34 mouse cellular contexts compared by ENCODE assay signal in the genomic region with DNA sequence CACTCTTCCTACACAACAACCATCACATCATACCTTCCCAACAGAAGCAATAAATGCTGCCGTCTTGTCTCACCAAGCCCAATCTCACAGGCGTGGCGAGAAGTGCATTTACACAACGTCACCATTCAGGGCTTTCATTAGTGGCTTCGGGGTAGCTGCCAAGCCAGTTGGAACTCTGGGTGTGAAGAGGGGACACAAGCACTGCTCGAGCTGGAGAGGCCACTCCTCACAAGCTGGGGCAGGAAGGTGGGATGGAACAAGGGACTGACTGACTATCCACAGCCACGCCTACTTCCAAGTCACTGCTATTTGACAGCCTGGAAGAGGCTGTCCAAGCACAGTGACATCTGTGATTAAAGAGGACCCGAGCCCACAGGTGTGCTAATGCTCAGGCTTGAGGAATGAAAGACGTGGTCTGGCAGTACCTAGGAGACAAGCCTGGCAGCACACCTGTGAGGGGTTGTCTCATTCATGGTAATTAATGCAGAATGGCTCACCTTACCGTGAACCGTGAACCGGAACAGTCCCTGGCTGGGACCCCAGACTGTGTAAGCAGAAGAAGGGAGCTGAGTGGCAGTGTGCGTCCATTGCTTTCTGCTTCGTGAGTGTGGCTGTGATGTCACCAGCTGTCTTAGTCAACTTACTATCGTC. TPM values are rescaled to one million over a fixed set of nuclear protein-coding genes. Genes with fewer than 3 reads are reported as not detected.
A peak's percentile ranks its signal among the peaks of the same experiment; 100 is the strongest.
DNase-seq lines count a peak whose midpoint lies in the region; ATAC-seq and TF ChIP-seq lines count a peak whose summit lies in the region.
"Had no signal": no experiment of that assay in that cellular context is flagged by ENCODE, and none has a peak within 500 bp of the region (broad histone marks: within the 10 kb centered on the region; RNA-seq: fewer than 3 reads in every experiment).

No protein-coding gene starts in this region.

- no peaks in the 10 kb centered on the region for H3K36me3 ChIP-seq in limb, embryonic 13.5 days
- no peaks in the 10 kb centered on the region for H3K36me3 ChIP-seq in limb, embryonic 10.5 days
- no peaks in the 10 kb centered on the region for H3K36me3 ChIP-seq in lung, embryonic 14.5 days (ENCODE audit: insufficient read depth)
- no peaks in the 10 kb centered on the region for H3K36me3 ChIP-seq in stomach, embryonic 16.5 days (ENCODE audit: control insufficient read depth, insufficient read depth, low read length)
- H3K36me3 ChIP-seq: embryonic facial prominence, embryonic 12.5 days; forebrain, embryonic 12.5 days; heart, embryonic 13.5 days; limb, embryonic 12.5 days had no signal

- no peak overlapping the region for H3K4me3 ChIP-seq in limb, embryonic 13.5 days
- no peak overlapping the region for H3K4me3 ChIP-seq in limb, embryonic 10.5 days
- no peak overlapping the region for H3K4me3 ChIP-seq in lung, embryonic 14.5 days (ENCODE audit: low read depth, low read length)
- no peak overlapping the region for H3K4me3 ChIP-seq in stomach, embryonic 16.5 days (replicated peaks; ENCODE audit: low read length)
- H3K4me3 ChIP-seq: embryonic facial prominence, embryonic 12.5 days; erythroblast, embryonic 14.5 days; forebrain, embryonic 12.5 days; heart, adult 2 months; heart, embryonic 13.5 days; limb, embryonic 12.5 days had no signal

- no peak for TF ChIP-seq CTCF in lung, embryonic 14.5 days (IDR thresholded peaks at IDR 0.05; ENCODE audit: low read depth)

- H3K27me3 ChIP-seq in limb, embryonic 13.5 days: peaks cover 22% of the 10 kb centered on the region
- peaks cover 55% of the 10 kb centered on the region for H3K27me3 ChIP-seq in limb, embryonic 10.5 days (ENCODE audit: low read depth, poor library complexity, severe bottlenecking)
- peaks cover 10% of the 10 kb centered on the region for H3K27me3 ChIP-seq in lung, embryonic 14.5 days (ENCODE audit: insufficient read depth, low read length)
- no peaks in the 10 kb centered on the region for H3K27me3 ChIP-seq in stomach, embryonic 16.5 days (ENCODE audit: control insufficient read depth, insufficient read depth, low read length)

- no peak overlapping the region for H3K27ac ChIP-seq in limb, embryonic 13.5 days
- no peak overlapping the region for H3K27ac ChIP-seq in limb, embryonic 10.5 days
- H3K27ac ChIP-seq in lung, embryonic 14.5 days (ENCODE audit: low read depth): no peak overlapping the region
- no peak overlapping the region for H3K27ac ChIP-seq in stomach, embryonic 16.5 days (ENCODE audit: low read length)
- H3K27ac ChIP-seq: embryonic facial prominence, embryonic 12.5 days; forebrain, embryonic 12.5 days; heart, adult 2 months; heart, embryonic 13.5 days; hindbrain, embryonic 14.5 days; limb, embryonic 12.5 days had no signal

- ATAC-seq in limb, embryonic 13.5 days (ENCODE audit: low FRiP score, low read depth): 0 out of 2 replicates have a peak, but pooled peaks have one; percentile 48
- ATAC-seq in lung, embryonic 14.5 days (ENCODE audit: insufficient read depth): peak; percentile 70
- 0 out of 2 replicates have a peak, but pooled peaks have one; percentile 30 for ATAC-seq in stomach, embryonic 16.5 days (ENCODE audit: insufficient read depth, low FRiP score)
- ATAC-seq: CD4-positive, CD25-positive, alpha-beta regulatory T cell, adult 4 months; forebrain, postnatal 0 days; inflammation-experienced regulatory T-cells, adult 6 months; midbrain, embryonic 16.5 days had no signal

- WGBS in limb, embryonic 13.5 days: 59% methylated on average over 15 of the region's 15 CpGs
- 68% methylated on average over 15 of the region's 15 CpGs for WGBS in limb, embryonic 10.5 days
- WGBS in lung, embryonic 14.5 days: 44% methylated on average over 15 of the region's 15 CpGs
- WGBS in stomach, embryonic 16.5 days: 50% methylated on average over 15 of the region's 15 CpGs

- DNase-seq in limb, embryonic 10.5 days (ENCODE audit: low spot score): no peak
- DNase-seq in lung, embryonic 14.5 days: peak; percentile 62
- peak; percentile 58 for DNase-seq in lung, postnatal 14 days
- no peak for DNase-seq in kidney, postnatal 14 days
- DNase-seq in layer of hippocampus, adult 18-20 months (ENCODE audit: low spot score in 2 of 2): no peak
- DNase-seq in right cerebral cortex, postnatal 25 days: no peak
- DNase-seq: cerebellum, adult 11 months; cerebellum, adult 9-10 months; cerebellum, postnatal 36 days; forebrain, postnatal 0 days; gastrocnemius, postnatal 25 days; heart, adult 2 months; heart, postnatal 10 days; kidney, adult 2 months; layer of hippocampus, adult 9-11 months; spleen, adult 18-20 months; thymus, postnatal 14 days had no signal

- H3K9ac ChIP-seq in limb, embryonic 13.5 days: no peak overlapping the region
- no peak overlapping the region for H3K9ac ChIP-seq in lung, embryonic 14.5 days
- no peak overlapping the region for H3K9ac ChIP-seq in stomach, embryonic 16.5 days (ENCODE audit: low read length)
- H3K9ac ChIP-seq: embryonic facial prominence, embryonic 12.5 days; forebrain, embryonic 12.5 days; forebrain, postnatal 0 days; heart, embryonic 13.5 days; hindbrain, embryonic 14.5 days; limb, embryonic 12.5 days had no signal

- no peaks in the 10 kb centered on the region for H3K9me3 ChIP-seq in limb, embryonic 13.5 days
- no peaks in the 10 kb centered on the region for H3K9me3 ChIP-seq in limb, embryonic 10.5 days (replicated peaks)
- no peaks in the 10 kb centered on the region for H3K9me3 ChIP-seq in lung, embryonic 14.5 days (ENCODE audit: low read depth, low read length)
- no peaks in the 10 kb centered on the region for H3K9me3 ChIP-seq in stomach, embryonic 16.5 days (replicated peaks; ENCODE audit: control insufficient read depth, low read length)
- H3K9me3 ChIP-seq: embryonic facial prominence, embryonic 12.5 days; forebrain, embryonic 12.5 days; heart, embryonic 13.5 days; limb, embryonic 12.5 days had no signal

- no peak overlapping the region for H3K4me2 ChIP-seq in limb, embryonic 13.5 days (replicated peaks)
- no peak overlapping the region for H3K4me2 ChIP-seq in lung, embryonic 14.5 days
- H3K4me2 ChIP-seq in stomach, embryonic 16.5 days (ENCODE audit: low read depth, low read length): no peak overlapping the region
- H3K4me2 ChIP-seq: embryonic facial prominence, embryonic 12.5 days; forebrain, embryonic 12.5 days; heart, embryonic 13.5 days; hindbrain, embryonic 14.5 days; limb, embryonic 12.5 days; liver, embryonic 11.5 days; midbrain, embryonic 11.5 days had no signal

- peaks cover 26% of the 10 kb centered on the region for H3K4me1 ChIP-seq in limb, embryonic 13.5 days
- peaks cover 32% of the 10 kb centered on the region for H3K4me1 ChIP-seq in limb, embryonic 10.5 days
- H3K4me1 ChIP-seq in lung, embryonic 14.5 days (ENCODE audit: insufficient read depth): no peaks in the 10 kb centered on the region
- H3K4me1 ChIP-seq in stomach, embryonic 16.5 days (ENCODE audit: control insufficient read depth, insufficient read depth, low read length): peaks cover 8% of the 10 kb centered on the region; the same call in 1 of the 2 replicates

RNA-seq across cellular contexts. Expression of a gene that starts 46.8 kb away (rescaled TPM):
- polyA plus RNA-seq in limb, embryonic 13.5 days (2015; fragmentation: Nextera tagmentation; extraction: Ambion mirVana): 0.74 and 0.75 TPM in 2 replicates
- polyA plus RNA-seq in limb, embryonic 10.5 days (2016; fragmentation: Nextera tagmentation; extraction: Ambion mirVana): 0.41 and 0.58 TPM in 2 replicates
- polyA plus RNA-seq in lung, embryonic 14.5 days (2014; fragmentation: Nextera tagmentation; extraction: Ambion mirVana): 0.61 and 0.93 TPM in 2 replicates
- 0.46 and 1.2 TPM in 2 replicates for polyA plus RNA-seq in stomach, embryonic 16.5 days (2015; fragmentation: Nextera tagmentation; extraction: Ambion mirVana)
- 1 to 10 TPM in 1 of 2 experiments, under 1 TPM in 1; 0.87 to 1.2 TPM for total RNA-seq in layer of hippocampus, adult 18-20 months (2021)
- total RNA-seq: adrenal gland, postnatal 14 days; gastrocnemius, adult 18-20 months; heart, adult 2 months; heart, postnatal 10 days had no signal
- polyA plus RNA-seq: CD4-positive, CD25-positive, alpha-beta regulatory T cell, adult 4 months; erythroblast, embryonic 14.5 days; inflammation-experienced regulatory T-cells, adult 6 months had no signal

RNA-seq across cellular contexts. Expression of a gene that starts 47.3 kb away (rescaled TPM):
- 1.7 and 2.0 TPM in 2 replicates for polyA plus RNA-seq in limb, embryonic 13.5 days (2015; fragmentation: Nextera tagmentation; extraction: Ambion mirVana)
- polyA plus RNA-seq in limb, embryonic 10.5 days (2016; fragmentation: Nextera tagmentation; extraction: Ambion mirVana): 2.5 and 2.8 TPM in 2 replicates
- polyA plus RNA-seq in lung, embryonic 14.5 days (2014; fragmentation: Nextera tagmentation; extraction: Ambion mirVana): 1.8 and 2.5 TPM in 2 replicates
- polyA plus RNA-seq in stomach, embryonic 16.5 days (2015; fragmentation: Nextera tagmentation; extraction: Ambion mirVana): 1.3 and 1.5 TPM in 2 replicates
- total RNA-seq in layer of hippocampus, adult 18-20 months (2021): not detected
- total RNA-seq: forebrain, postnatal 0 days; gastrocnemius, adult 18-20 months; gastrocnemius, postnatal 25 days; heart, adult 2 months; heart, postnatal 10 days; left cerebral cortex, postnatal 14 days; neutrophil, adult 5-6 weeks had no signal
- polyA plus RNA-seq: CD4-positive, CD25-positive, alpha-beta regulatory T cell, adult 4 months; erythroblast, embryonic 14.5 days had no signal

Comparison
In these comparisons a context has a peak if more than half of its experiments do, and no peak if none do; other contexts are left out.
1. DNase-seq: peak in lung, embryonic 14.5 days (single experiment) and lung, postnatal 14 days (single experiment); none in limb, embryonic 10.5 days (single experiment), kidney, postnatal 14 days (single experiment), layer of hippocampus, adult 18-20 months (0 of 2) and right cerebral cortex, postnatal 25 days (single experiment).
2. Peak in every context shown above with its lines, with median percentiles within 50 percentile points of each other: ATAC-seq.